Mouse (Mus musculus): ENCODE results near the gene Ap3s2. TPM values are rescaled to one million over a fixed set of nuclear protein-coding genes. Genes with fewer than 3 reads are reported as not detected.

Gene Ap3s2
- total and polyA plus RNA-seq, 3 experiments = 8.3 to 91.2 (median 18.2) TPM

DNA sequence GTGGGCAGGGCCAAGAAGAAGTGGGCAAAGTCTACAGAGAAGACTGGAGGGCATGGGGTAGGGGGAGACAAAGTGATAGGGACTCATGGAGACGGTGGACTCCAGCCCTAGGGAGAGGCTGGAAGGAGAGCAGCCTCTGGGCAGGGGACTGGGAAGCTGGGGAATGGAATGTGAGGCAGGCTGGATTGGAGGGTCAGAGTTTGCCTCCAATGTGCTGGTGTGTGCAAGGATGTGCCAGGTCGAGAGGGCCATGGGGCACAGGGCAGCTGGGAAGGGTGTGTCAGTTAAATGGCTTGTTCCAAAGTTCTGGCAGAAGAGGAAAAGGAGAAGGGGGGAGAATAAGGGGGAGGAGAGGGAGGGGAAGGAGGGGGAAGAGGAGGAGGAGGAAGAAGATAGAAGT, 83.2 kb downstream of the Ap3s2 start:
- no peak for TF ChIP-seq RCOR1 (IDR thresholded peaks at IDR 0.05; ENCODE audit: low read depth, low read length)
- no peak for TF ChIP-seq UBTF (IDR thresholded peaks at IDR 0.05; ENCODE audit: borderline replicate concordance, insufficient read depth, low read depth, low read length)
- TF ChIP-seq TAL1 (IDR thresholded peaks at IDR 0.05; ENCODE audit: low read length) = no peak
- TF ChIP-seq MXI1 (IDR thresholded peaks at IDR 0.05; ENCODE audit: low read depth, low read length) = no peak
- TF ChIP-seq SMC3 (IDR thresholded peaks at IDR 0.05; ENCODE audit: low read depth, low read length) = no peak
- no peak for TF ChIP-seq CHD1 (IDR thresholded peaks at IDR 0.05; ENCODE audit: low read depth, low read length)
- no peak for TF ChIP-seq ZMIZ1 (IDR thresholded peaks at IDR 0.05; ENCODE audit: low read depth, low read length)
- H3K4me1 ChIP-seq (ENCODE audit: control insufficient read depth in 1 of 2, insufficient read depth in 2 of 2, low read length in 2 of 2) = no peaks in the 10 kb centered on the region
- no peak overlapping the region for H3K4me3 ChIP-seq (ENCODE audit: control insufficient read depth in 1 of 2, insufficient read depth in 1 of 2, low read depth in 2 of 2, low read length in 2 of 2)
- H3K9me3 ChIP-seq (replicated peaks; ENCODE audit: insufficient read depth, low read length) = no peaks in the 10 kb centered on the region
- no peaks in the 10 kb centered on the region for H3K36me3 ChIP-seq (ENCODE audit: control insufficient read depth in 1 of 2, insufficient read depth in 2 of 2, low read length in 2 of 2)
- no peaks in the 10 kb centered on the region for H3K27me3 ChIP-seq (ENCODE audit: control insufficient read depth in 1 of 2, insufficient read depth in 2 of 2, low read length in 2 of 2)
- no peak overlapping the region for H3K27ac ChIP-seq (ENCODE audit: control insufficient read depth, low read depth, low read length)
- no peak for DNase-seq (ENCODE audit: low read depth, low spot score)
- H3K9ac ChIP-seq (ENCODE audit: control insufficient read depth, low read depth, low read length, poor library complexity, severe bottlenecking) = no peak overlapping the region
- H3K79me2 ChIP-seq (ENCODE audit: control insufficient read depth, insufficient read depth, low read length, poor library complexity) = no peaks in the 10 kb centered on the region

DNA sequence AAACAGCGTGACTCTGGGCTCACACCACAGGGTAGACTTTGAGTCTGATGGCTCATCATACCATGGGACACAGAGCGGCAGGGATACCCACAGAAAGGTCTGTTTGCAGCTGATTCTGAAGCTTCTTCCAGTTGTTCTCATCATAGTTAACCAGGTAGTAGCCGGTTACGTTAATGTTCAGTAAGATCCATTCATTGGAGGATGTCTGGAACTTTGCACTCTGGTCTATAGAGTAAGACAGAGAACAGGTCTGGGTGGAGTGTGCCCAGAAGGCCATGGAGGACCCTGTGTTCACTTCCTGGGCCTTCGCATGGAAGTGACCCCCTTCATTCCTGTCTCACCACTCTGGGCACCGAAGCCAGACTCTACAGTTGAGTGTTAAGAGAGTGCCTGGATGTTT, 85.3 kb downstream of the Ap3s2 start:
- no peaks in the 10 kb centered on the region for H3K27me3 ChIP-seq (ENCODE audit: control insufficient read depth in 1 of 2, insufficient read depth in 2 of 2, low read length in 2 of 2)
- H3K79me2 ChIP-seq (ENCODE audit: control insufficient read depth, insufficient read depth, low read length, poor library complexity) = no peaks in the 10 kb centered on the region
- H3K4me1 ChIP-seq (ENCODE audit: control insufficient read depth in 1 of 2, insufficient read depth in 2 of 2, low read length in 2 of 2) = no peaks in the 10 kb centered on the region
- H3K27ac ChIP-seq (ENCODE audit: control insufficient read depth, low read depth, low read length) = no peak overlapping the region
- no peak overlapping the region for H3K9ac ChIP-seq (ENCODE audit: control insufficient read depth, low read depth, low read length, poor library complexity, severe bottlenecking)
- no peaks in the 10 kb centered on the region for H3K36me3 ChIP-seq (ENCODE audit: control insufficient read depth in 1 of 2, insufficient read depth in 2 of 2, low read length in 2 of 2)
- no peak for DNase-seq (ENCODE audit: low read depth, low spot score)
- TF ChIP-seq MAX (IDR thresholded peaks at IDR 0.05; ENCODE audit: low read length) = no peak
- no peak for TF ChIP-seq E2F4 (IDR thresholded peaks at IDR 0.05; ENCODE audit: borderline replicate concordance, low read depth, low read length)
- no peak for TF ChIP-seq ZMIZ1 (IDR thresholded peaks at IDR 0.05; ENCODE audit: low read depth, low read length)
- no peaks in the 10 kb centered on the region for H3K9me3 ChIP-seq (replicated peaks; ENCODE audit: insufficient read depth, low read length)
- no peak overlapping the region for H3K4me3 ChIP-seq (ENCODE audit: control insufficient read depth in 1 of 2, insufficient read depth in 1 of 2, low read depth in 2 of 2, low read length in 2 of 2)

DNA sequence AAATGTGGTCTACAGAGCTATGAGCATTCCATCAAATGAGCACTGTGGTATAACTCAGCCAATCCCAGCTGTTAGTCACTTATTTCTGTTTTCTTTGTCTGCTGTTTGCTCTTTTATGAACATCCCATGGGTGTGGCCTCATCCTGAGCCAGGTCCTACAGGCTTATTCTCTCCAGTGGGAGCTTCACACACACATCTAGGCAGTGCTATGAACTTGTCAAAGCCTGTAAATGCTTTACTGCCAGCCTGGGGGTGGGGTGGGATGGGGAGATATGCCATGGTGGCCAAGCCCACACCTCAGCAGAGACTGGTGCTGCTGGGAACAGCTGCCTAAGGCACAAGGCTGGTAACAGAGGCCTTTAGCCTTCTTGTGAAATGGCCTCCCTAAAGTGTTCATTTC, 87.5 kb downstream of the Ap3s2 start:
- no peaks in the 10 kb centered on the region for H3K27me3 ChIP-seq (ENCODE audit: control insufficient read depth in 1 of 2, insufficient read depth in 2 of 2, low read length in 2 of 2)
- TF ChIP-seq SIN3A (IDR thresholded peaks at IDR 0.05; ENCODE audit: low read length) = no peak
- no peak for TF ChIP-seq TAL1 (IDR thresholded peaks at IDR 0.05; ENCODE audit: low read length)
- no peaks in the 10 kb centered on the region for H3K4me1 ChIP-seq (ENCODE audit: control insufficient read depth in 1 of 2, insufficient read depth in 2 of 2, low read length in 2 of 2)
- no peaks in the 10 kb centered on the region for H3K79me2 ChIP-seq (ENCODE audit: control insufficient read depth, insufficient read depth, low read length, poor library complexity)
- H3K4me3 ChIP-seq (ENCODE audit: control insufficient read depth in 1 of 2, insufficient read depth in 1 of 2, low read depth in 2 of 2, low read length in 2 of 2) = no peak overlapping the region
- H3K9ac ChIP-seq (ENCODE audit: control insufficient read depth, low read depth, low read length, poor library complexity, severe bottlenecking) = no peak overlapping the region
- no peaks in the 10 kb centered on the region for H3K9me3 ChIP-seq (replicated peaks; ENCODE audit: insufficient read depth, low read length)
- H3K27ac ChIP-seq (ENCODE audit: control insufficient read depth, low read depth, low read length) = no peak overlapping the region
- no peaks in the 10 kb centered on the region for H3K36me3 ChIP-seq (ENCODE audit: control insufficient read depth in 1 of 2, insufficient read depth in 2 of 2, low read length in 2 of 2)
- no peak for DNase-seq (ENCODE audit: low read depth, low spot score)

DNA sequence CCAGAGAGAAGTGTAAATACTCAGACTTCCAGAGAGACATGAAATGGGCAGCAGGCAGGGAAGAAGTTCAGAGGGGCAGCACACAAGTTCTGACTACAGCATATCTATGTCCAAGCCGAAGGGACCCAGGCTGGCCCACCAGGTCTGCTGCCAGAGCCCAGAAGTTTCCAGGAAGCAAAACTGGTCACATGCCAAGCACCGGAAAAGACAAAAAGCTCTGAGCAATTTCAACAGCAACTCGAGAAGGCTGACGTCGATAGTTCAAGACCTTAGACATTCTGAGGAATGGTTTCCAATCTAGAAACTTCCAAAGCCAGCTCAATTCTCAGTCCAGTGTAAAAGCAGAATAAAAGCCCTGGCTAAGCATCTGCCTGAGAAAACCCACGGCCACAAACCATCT, 88.9 kb downstream of the Ap3s2 start:
- TF ChIP-seq MEF2A (IDR thresholded peaks at IDR 0.05; ENCODE audit: extremely low read depth, insufficient replicate concordance, low read depth, low read length, poor library complexity, severe bottlenecking) = no peak
- no peak for TF ChIP-seq TAL1 (IDR thresholded peaks at IDR 0.05; ENCODE audit: low read length)
- TF ChIP-seq ZMIZ1 (IDR thresholded peaks at IDR 0.05; ENCODE audit: low read depth, low read length) = no peak
- TF ChIP-seq MAFK (IDR thresholded peaks at IDR 0.05; ENCODE audit: borderline replicate concordance, low read depth, low read length) = no peak
- TF ChIP-seq USF2 (IDR thresholded peaks at IDR 0.05; ENCODE audit: borderline replicate concordance in 1 of 2, insufficient read depth in 1 of 2, low read depth in 1 of 2, low read length in 2 of 2) = no peak
- TF ChIP-seq ZKSCAN1 (IDR thresholded peaks at IDR 0.05; ENCODE audit: low read depth, low read length) = no peak
- no peak for TF ChIP-seq JUND (IDR thresholded peaks at IDR 0.05; ENCODE audit: low read depth, low read length)
- TF ChIP-seq MAZ (IDR thresholded peaks at IDR 0.05; ENCODE audit: low read depth, low read length) = no peak
- TF ChIP-seq ZNF384 (IDR thresholded peaks at IDR 0.05; ENCODE audit: low read depth, low read length) = no peak
- TF ChIP-seq SIN3A (IDR thresholded peaks at IDR 0.05; ENCODE audit: low read length) = no peak
- no peak for TF ChIP-seq E2F4 (IDR thresholded peaks at IDR 0.05; ENCODE audit: borderline replicate concordance, low read depth, low read length)
- no peak for TF ChIP-seq ELF1 (IDR thresholded peaks at IDR 0.05; ENCODE audit: low read depth, low read length)
- TF ChIP-seq CHD2 (IDR thresholded peaks at IDR 0.05; ENCODE audit: low read length) = no peak
- TF ChIP-seq MAX (IDR thresholded peaks at IDR 0.05; ENCODE audit: low read length) = no peak
- H3K36me3 ChIP-seq (ENCODE audit: control insufficient read depth in 1 of 2, insufficient read depth in 2 of 2, low read length in 2 of 2) = no peaks in the 10 kb centered on the region
- no peaks in the 10 kb centered on the region for H3K79me2 ChIP-seq (ENCODE audit: control insufficient read depth, insufficient read depth, low read length, poor library complexity)
- no peak overlapping the region for H3K27ac ChIP-seq (ENCODE audit: control insufficient read depth, low read depth, low read length)
- H3K4me1 ChIP-seq (ENCODE audit: control insufficient read depth in 1 of 2, insufficient read depth in 2 of 2, low read length in 2 of 2) = no peaks in the 10 kb centered on the region
- H3K9ac ChIP-seq (ENCODE audit: control insufficient read depth, low read depth, low read length, poor library complexity, severe bottlenecking) = no peak overlapping the region
- no peak overlapping the region for H3K4me3 ChIP-seq (ENCODE audit: control insufficient read depth in 1 of 2, insufficient read depth in 1 of 2, low read depth in 2 of 2, low read length in 2 of 2)
- no peak for DNase-seq (ENCODE audit: low read depth, low spot score)
- H3K9me3 ChIP-seq (replicated peaks; ENCODE audit: insufficient read depth, low read length) = no peaks in the 10 kb centered on the region
- no peaks in the 10 kb centered on the region for H3K27me3 ChIP-seq (ENCODE audit: control insufficient read depth in 1 of 2, insufficient read depth in 2 of 2, low read length in 2 of 2)

All from MEL (cell line).